Comparison of ENCODE assay signal across 8 mouse cellular contexts in the genomic region with DNA sequence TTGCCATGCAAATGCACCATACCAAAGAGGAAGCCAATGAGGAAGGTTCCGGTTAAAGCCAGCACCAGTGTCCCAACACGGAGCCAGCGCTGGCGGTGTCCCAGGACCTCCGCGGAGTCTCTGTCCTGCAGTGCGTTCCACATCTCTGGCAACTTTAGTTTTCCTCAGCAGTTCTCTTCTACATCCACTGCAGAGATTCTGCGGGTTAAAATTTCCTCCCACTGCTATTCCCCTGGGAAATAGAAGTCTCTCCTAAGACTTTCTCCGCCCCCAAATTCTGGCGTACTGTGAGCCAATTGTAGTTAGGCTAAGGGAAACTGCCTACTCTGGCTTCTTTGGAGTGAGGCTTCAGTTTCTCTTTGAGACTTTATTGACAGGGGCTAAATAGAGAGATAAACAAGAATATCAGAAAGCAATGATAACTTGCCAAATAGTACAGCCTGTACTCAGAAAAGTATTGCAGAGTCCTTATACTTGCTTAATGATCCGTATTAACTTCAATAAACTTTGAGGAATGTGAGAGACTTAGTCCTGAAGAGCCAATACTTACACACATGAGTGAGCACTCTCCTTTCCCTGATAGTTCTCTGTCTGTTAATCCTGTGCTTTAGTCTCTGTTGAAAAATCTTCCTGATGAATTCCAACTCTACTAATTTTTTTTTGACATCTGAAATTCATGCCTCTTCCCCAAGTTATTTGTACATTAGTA. TPM values are rescaled to one million over a fixed set of nuclear protein-coding genes. Genes with fewer than 3 reads are reported as not detected.
DNase-seq lines count a peak whose midpoint lies in the region; TF ChIP-seq lines count a peak whose summit lies in the region.

A gene (minus strand): TSS at position 327 of the 709 bp plus-strand sequence.

- no peak within 1 kb of the TSS for H3K27ac ChIP-seq in gastrocnemius, adult 2 months

- no peak for TF ChIP-seq CTCF in gastrocnemius, adult 2 months (IDR thresholded peaks at IDR 0.05)
- TF ChIP-seq CTCF in lung, adult 2 months (IDR thresholded peaks at IDR 0.05; ENCODE audit: insufficient read depth, low read length), result no peak

- peak; percentile 23 for DNase-seq in gastrocnemius, adult 2 months
- DNase-seq in gastrocnemius, postnatal 25 days, result no peak
- DNase-seq in cerebellum, adult 9-10 months, result peak; percentile 11
- peak; percentile 5 to 12 for DNase-seq in frontal cortex, postnatal 10 days (ENCODE audit: low spot score in 2 of 2)
- peak; percentile 48 for DNase-seq in kidney, postnatal 14 days
- peak; percentile 40 for DNase-seq in mesoderm, embryonic 11.5 days (ENCODE audit: low read depth, low spot score)
- DNase-seq in testis, postnatal 10 days (ENCODE audit: low spot score), result peak; percentile 44
- no peak for DNase-seq in lung, adult 2 months

- H3K4me3 ChIP-seq in gastrocnemius, adult 2 months, result peak within 1 kb of the TSS; percentile 29
- H3K4me3 ChIP-seq in lung, adult 2 months (replicated peaks; ENCODE audit: extremely low read depth, low read depth, low read length), result no peak within 1 kb of the TSS

- no peak for TF ChIP-seq POLR2A in lung, adult 2 months (IDR thresholded peaks at IDR 0.05; ENCODE audit: borderline replicate concordance, extremely low read depth, low read depth, low read length)

- 13% methylated on average over 11 of the region's 11 CpGs for WGBS in lung, adult 2 months

- intact Hi-C loops in gastrocnemius, adult 2 months (cut with DNase I), result no loop called here

- H3K4me1 ChIP-seq in lung, adult 2 months (ENCODE audit: control insufficient read depth, insufficient read depth, low read length), result no peaks in the 10 kb centered on the region

RNA-seq across cellular contexts. Expression of the gene that starts here (rescaled TPM):
- total RNA-seq in gastrocnemius, adult 2 months (2021), result under 1 TPM; 0.11 to 0.18 TPM
- under 1 TPM in 1 of 2 experiments, not detected in 1; 0.13 TPM for total RNA-seq in gastrocnemius, postnatal 25 days (2021)
- polyA plus RNA-seq in lung, adult 2 months (2012; rRNA removed), result 0.05 and 0.11 TPM in 2 replicates

Comparison
In these comparisons a context has a peak if more than half of its experiments do, and no peak if none do; other contexts are left out.
1. Peak in DNase-seq and H3K4me3 ChIP-seq in gastrocnemius, adult 2 months; RNA of the gene not detected or under 1 TPM.
2. DNase-seq: peak in cerebellum, adult 9-10 months (single experiment), frontal cortex, postnatal 10 days (2 of 2), kidney, postnatal 14 days (single experiment), mesoderm, embryonic 11.5 days (single experiment) and testis, postnatal 10 days (single experiment); none in gastrocnemius, postnatal 25 days (single experiment) and lung, adult 2 months (single experiment).